Mouse (Mus musculus) kidney, postnatal 10 days (tissue): Measurements from ENCODE around the gene Lingo2.
"Not testable (repeated sequence)": the region's sequence is repeated elsewhere in the genome, so short reads cannot be mapped to it uniquely, and the experiment has no call there.

Experiments
- DNase-seq: peaks from one replicate; pipeline ENCODE4 v3.0.0; 2021; ENCODE audit warnings: mixed read lengths

Gene Lingo2

GRCm38 (mm10) chr4:35823322-35823870 lies 1128.2 kb downstream of the Lingo2 start:
- DNase-seq: no peak

DNA sequence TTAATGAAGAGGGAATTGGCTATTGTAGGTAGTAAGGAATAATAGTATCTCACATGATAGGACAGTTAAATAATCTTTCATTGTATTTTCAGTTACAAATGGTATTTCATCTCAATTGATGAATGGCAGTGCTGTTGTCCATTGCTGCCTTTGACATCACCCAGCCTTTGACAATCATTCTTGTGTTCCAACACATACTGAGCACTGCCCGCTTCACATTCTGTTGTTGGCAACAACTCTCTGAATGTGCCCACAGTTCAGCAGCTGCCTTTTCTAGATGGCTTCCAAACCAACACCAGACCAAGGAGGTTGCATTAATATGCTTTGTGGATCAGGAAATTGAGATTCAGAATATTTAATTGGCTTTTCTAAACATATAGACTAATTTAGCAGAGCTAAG lies 1130.8 kb downstream of the Lingo2 start:
- DNase-seq: no peak

DNA sequence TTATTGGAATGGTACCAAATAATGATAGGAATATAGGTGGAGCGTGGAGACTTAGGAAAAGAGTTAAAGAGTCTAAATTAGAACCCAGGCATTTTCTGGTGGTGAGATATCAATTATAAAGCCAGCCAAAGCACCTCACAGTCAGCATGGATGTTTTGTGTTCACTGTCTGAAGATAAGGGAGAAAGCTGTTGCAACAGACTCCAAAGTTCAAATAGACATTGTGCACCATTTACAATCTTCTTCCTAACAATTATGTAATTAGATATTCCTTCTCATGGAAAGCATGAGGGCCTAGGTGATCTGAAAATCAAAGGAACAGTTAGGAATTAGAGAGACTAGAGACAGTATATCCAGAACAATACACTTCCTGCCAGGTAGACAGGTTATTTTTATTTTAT lies 1136.8 kb downstream of the Lingo2 start:
- no peak for DNase-seq

- no peak for DNase-seq
These were observed 1143.9 kb downstream of the Lingo2 start for GRCm38 (mm10) chr4:35807497-35808210.

DNA sequence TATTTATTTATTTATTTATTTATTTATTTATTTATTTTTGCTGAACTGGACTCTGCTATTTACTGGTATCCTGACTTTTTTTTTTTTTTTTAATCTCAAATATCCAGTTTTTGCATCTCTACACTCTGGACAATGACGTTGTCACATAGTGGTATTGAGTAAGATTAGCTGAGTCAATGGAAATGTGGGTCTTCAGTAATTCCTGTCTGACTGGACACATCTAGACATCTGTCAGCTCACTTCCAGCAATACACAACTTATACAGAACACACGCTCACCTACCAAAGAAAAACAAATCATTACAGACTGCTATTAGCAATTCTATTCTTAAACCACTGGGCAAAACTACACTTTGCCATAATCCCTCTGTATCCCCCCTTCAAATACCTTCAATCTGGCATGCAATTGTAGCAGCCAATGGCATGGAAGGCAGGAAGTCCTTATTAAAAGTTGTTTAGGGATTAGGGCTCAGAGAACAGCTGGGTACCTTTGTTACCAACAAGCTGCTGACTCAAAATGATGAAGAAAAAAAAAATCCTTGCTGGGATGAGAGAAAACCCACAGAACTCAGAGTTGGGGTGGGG lies 1144.6 kb downstream of the Lingo2 start:
- DNase-seq: no peak

- no peak for DNase-seq
These were observed 1167.2 kb downstream of the Lingo2 start for GRCm38 (mm10) chr4:35784255-35784921.

GRCm38 (mm10) chr4:35770810-35771209 lies 1180.7 kb downstream of the Lingo2 start:
- no peak for DNase-seq

GRCm38 (mm10) chr4:35766905-35767304 lies 1184.6 kb downstream of the Lingo2 start:
- DNase-seq: no peak

GRCm38 (mm10) chr4:35761181-35761580 lies 1190.4 kb downstream of the Lingo2 start:
- no peak for DNase-seq

GRCm38 (mm10) chr4:35752121-35752860 lies 1199.3 kb downstream of the Lingo2 start:
- no peak for DNase-seq

DNA sequence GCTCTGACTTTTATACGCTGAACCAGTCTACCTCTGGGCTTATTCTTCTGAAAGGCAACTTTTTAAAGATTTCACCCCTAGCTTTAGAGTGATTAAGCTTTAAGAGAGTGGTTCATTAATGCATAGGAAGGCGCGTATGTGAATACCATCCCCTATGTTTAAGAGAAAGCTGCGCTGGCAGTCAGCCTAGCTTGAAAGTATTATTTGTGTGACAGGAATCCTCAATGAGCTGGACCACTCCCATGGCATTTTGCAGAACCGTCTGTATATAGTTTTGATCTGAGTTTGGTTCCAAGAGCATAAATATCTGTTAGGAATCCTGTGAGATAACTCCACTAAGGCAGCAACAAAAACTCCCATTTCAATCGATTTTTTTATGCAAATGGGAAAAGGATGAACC lies 1204.9 kb downstream of the Lingo2 start:
- DNase-seq: no peak

GRCm38 (mm10) chr4:35724774-35725173 lies 1226.8 kb downstream of the Lingo2 start:
- DNase-seq: no peak

DNA sequence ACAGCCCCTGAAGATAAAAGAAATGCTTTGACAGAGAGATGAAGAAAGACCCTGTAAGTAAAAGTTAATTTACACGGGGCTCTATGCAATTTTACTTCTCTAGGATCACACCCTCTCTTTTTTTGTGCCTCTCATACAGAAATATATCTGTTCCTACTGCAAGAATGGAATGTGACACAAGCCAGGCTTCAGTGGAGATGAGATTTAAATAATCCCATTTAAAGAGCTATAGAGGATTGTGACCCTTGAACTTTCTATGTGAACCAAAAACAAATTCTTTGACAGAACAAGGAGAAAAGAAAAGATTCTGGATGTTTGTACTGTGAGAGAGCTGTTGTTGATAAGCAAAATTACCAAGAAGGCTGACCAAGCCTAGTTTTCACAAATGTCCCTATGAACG lies 1247.4 kb downstream of the Lingo2 start:
- DNase-seq: no peak

GRCm38 (mm10) chr4:35702661-35703060 lies 1248.9 kb downstream of the Lingo2 start:
- DNase-seq: no peak

DNA sequence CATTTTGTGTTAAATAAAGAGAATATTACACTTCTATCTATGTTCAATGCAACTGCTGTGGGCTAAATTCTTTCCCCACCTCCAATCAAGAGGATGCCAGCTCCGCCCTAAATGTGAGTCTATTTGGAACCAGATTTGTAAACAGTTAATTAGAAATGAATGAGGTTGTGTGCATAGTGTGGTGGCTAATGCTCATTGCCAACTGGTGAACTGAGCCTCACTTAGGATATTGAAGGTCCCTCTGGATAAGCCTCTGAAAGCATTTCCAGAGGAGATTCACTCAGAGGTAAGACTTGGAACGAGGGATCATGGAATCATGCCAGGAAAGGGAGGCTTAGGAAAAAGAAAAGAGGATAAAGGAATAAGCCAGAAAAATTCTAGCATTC lies 1256.4 kb downstream of the Lingo2 start:
- DNase-seq: no peak

DNA sequence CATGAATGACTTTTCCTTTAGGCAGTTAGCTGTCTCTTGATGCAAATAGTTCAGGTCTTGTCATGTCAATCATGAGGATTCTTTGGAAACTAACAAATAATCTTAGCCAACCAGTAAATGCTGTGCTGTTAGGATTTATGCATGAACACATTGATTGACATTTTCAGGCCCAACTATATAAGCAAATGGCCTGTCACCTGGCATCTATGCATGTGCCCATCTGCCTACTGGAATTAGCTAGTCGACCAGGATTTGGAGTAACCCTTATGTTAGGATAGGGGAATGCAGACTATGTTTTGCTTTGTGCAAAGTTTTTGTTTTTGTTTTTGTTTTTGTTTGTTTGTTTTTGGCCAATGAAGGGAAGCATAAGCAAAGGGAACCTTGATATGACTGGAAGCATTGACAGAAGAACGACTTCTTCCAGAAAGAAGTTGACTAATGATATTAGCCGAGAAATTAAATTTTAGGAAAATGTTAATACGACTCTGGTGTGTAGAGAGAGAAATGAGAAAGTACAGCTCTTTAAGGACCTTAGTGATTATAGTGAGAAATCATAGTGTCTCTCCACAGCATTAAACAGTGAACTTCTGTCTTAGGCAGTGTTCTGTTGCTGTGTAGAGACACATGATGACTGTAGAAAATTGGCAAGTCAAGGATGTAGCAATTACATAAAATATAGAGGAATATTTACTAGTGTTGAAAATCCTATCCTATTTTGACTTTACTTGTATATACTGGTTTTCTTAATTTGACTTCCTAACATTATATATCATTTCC lies 1257.0 kb downstream of the Lingo2 start:
- no peak for DNase-seq

- DNase-seq: no peak
These were observed 1261.0 kb downstream of the Lingo2 start for GRCm38 (mm10) chr4:35690521-35690920.

- DNase-seq: not testable (repeated sequence)
These were observed 1262.9 kb downstream of the Lingo2 start for GRCm38 (mm10) chr4:35688498-35689240.
